Mouse (Mus musculus) T-cell, adult 2 months (primary cell): ENCODE measurements at regions not wholly inside any gene's neighbourhood (a gene's known extent, or its start where the extent isn't known, plus 50 kb on each side); places are given as distances from the start of the nearest gene placed in this dataset.
A peak's percentile ranks its signal among the peaks of the same experiment; 100 is the strongest.

Experiments used
- DNase-seq: peaks from one replicate; pipeline ENCODE4 v3.0.0; 2022; ENCODE audit warnings: low spot score

- no peak for DNase-seq
Measured at GRCm38 (mm10) chr3:101691937-101692604, 87.6 kb upstream of the Atp1a1 start.

GRCm38 (mm10) chr3:101690779-101691178 lies 86.3 kb upstream of the Atp1a1 start:
- no peak for DNase-seq

GRCm38 (mm10) chr3:101690222-101690621 lies 85.7 kb upstream of the Atp1a1 start:
- no peak for DNase-seq

- no peak for DNase-seq
Measured at GRCm38 (mm10) chr3:101685203-101685602, 80.7 kb upstream of the Atp1a1 start.

- no peak for DNase-seq
Measured at GRCm38 (mm10) chr3:101672943-101673342, 68.5 kb upstream of the Atp1a1 start.

GRCm38 (mm10) chr3:101670561-101671001 lies 66.1 kb upstream of the Atp1a1 start:
- no peak for DNase-seq

GRCm38 (mm10) chr3:101669743-101670142 lies 65.3 kb upstream of the Atp1a1 start:
- no peak for DNase-seq

- DNase-seq, result no peak
Measured at GRCm38 (mm10) chr3:101667767-101668387, 63.4 kb upstream of the Atp1a1 start.

GRCm38 (mm10) chr3:101667186-101667585 lies 62.7 kb upstream of the Atp1a1 start:
- DNase-seq, result no peak

GRCm38 (mm10) chr3:101666583-101666982 lies 62.1 kb upstream of the Atp1a1 start:
- DNase-seq, result peak; percentile 16

- no peak for DNase-seq
Measured at GRCm38 (mm10) chr3:101661184-101661992, 56.9 kb upstream of the Atp1a1 start.

GRCm38 (mm10) chr3:101660635-101661034 lies 56.2 kb upstream of the Atp1a1 start:
- DNase-seq, result no peak

- no peak for DNase-seq
Measured at GRCm38 (mm10) chr3:101660176-101660575, 55.7 kb upstream of the Atp1a1 start.

GRCm38 (mm10) chr3:101657979-101658378 lies 53.5 kb upstream of the Atp1a1 start:
- no peak for DNase-seq

- no peak for DNase-seq
Measured at GRCm38 (mm10) chr3:101654720-101655119, 50.2 kb upstream of the Atp1a1 start.
